Comparison of ENCODE assay signal across 8 mouse cellular contexts in the genomic region with DNA sequence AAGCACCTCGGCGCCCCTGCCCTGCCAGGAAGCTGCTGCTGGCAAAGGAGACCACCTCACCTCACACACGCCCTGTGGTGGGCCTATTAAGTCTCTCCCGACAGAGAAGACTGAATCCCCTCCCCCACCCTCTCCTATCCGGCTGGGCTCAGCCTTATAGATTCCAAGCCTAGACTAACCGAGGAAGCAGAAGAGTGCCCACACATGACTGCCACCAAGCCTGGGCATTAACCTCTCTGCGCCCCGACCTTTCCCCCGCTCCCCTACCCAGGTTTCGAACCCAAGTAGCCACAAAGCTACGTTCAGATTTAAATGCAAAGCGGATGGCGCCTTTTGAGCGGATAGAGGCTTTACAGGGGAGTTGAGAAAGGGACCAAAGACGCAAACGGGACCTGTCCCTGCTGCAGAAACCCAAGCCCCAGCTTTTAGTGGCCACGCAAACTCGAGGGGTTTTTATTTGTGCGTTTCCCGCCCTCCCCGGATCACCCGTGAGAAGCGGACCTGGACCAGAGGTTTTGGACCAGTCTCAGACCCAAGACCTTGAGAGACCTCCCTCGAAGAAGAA. TPM values are rescaled to one million over a fixed set of nuclear protein-coding genes. Genes with fewer than 3 reads are reported as not detected.
DNase-seq lines count a peak whose midpoint lies in the region; ATAC-seq and TF ChIP-seq lines count a peak whose summit lies in the region.

No protein-coding gene starts in this region.

- TF ChIP-seq CTCF in brain, embryonic 14.5 days (IDR thresholded peaks at IDR 0.05; ENCODE audit: borderline replicate concordance, extremely low read depth, insufficient read depth, insufficient read length): no peak

- peak overlapping the region; percentile 80 for H3K9ac ChIP-seq in kidney, embryonic 16.5 days (replicated peaks; ENCODE audit: low read length)
- peak overlapping the region; percentile 65 for H3K9ac ChIP-seq in hindbrain, embryonic 15.5 days

- H3K4me2 ChIP-seq in kidney, embryonic 16.5 days (replicated peaks; ENCODE audit: low read depth, low read length): peak overlapping the region; percentile 68
- H3K4me2 ChIP-seq in hindbrain, embryonic 15.5 days: peak overlapping the region; percentile 67

- peaks cover 47% of the 10 kb centered on the region for H3K4me1 ChIP-seq in kidney, embryonic 16.5 days (ENCODE audit: insufficient read depth, low read length)
- peaks cover 35% of the 10 kb centered on the region for H3K4me1 ChIP-seq in hindbrain, embryonic 15.5 days (replicated peaks)

- peaks cover 69% of the 10 kb centered on the region for H3K27me3 ChIP-seq in kidney, embryonic 16.5 days (ENCODE audit: insufficient read depth, low read length)
- peaks cover 64% of the 10 kb centered on the region for H3K27me3 ChIP-seq in hindbrain, embryonic 15.5 days

- 0 out of 2 replicates have a peak, but pooled peaks have one; percentile 3 for TF ChIP-seq POLR2A in brain, embryonic 14.5 days (IDR thresholded peaks at IDR 0.05; ENCODE audit: borderline replicate concordance, extremely low read depth, insufficient read depth, insufficient read length, poor library complexity, severe bottlenecking)

- H3K4me3 ChIP-seq in kidney, embryonic 16.5 days (ENCODE audit: low read length): peak overlapping the region; percentile 66
- H3K4me3 ChIP-seq in hindbrain, embryonic 15.5 days: peak overlapping the region; percentile 60

- no peaks in the 10 kb centered on the region for H3K9me3 ChIP-seq in kidney, embryonic 16.5 days (ENCODE audit: low read length)
- H3K9me3 ChIP-seq in hindbrain, embryonic 15.5 days: no peaks in the 10 kb centered on the region

- no peaks in the 10 kb centered on the region for H3K36me3 ChIP-seq in kidney, embryonic 16.5 days (ENCODE audit: insufficient read depth, low read length)
- H3K36me3 ChIP-seq in hindbrain, embryonic 15.5 days: no peaks in the 10 kb centered on the region

- no peak for ATAC-seq in kidney, embryonic 16.5 days (ENCODE audit: low FRiP score, low TSS enrichment)
- no peak for ATAC-seq in hindbrain, embryonic 15.5 days (ENCODE audit: low FRiP score, low read depth)
- no peak for ATAC-seq in megakaryocyte progenitor cell, adult 5-6 weeks (replicated peaks; ENCODE audit: poor library complexity)

- whole genome bisulfite sequencing in kidney, embryonic 16.5 days: 1% methylated on average over 24 of the region's 24 CpGs
- WGBS in hindbrain, embryonic 15.5 days: 5% methylated on average over 24 of the region's 24 CpGs

- H3K27ac ChIP-seq in kidney, embryonic 16.5 days (ENCODE audit: low read length): peak overlapping the region; percentile 90
- no peak overlapping the region for H3K27ac ChIP-seq in hindbrain, embryonic 15.5 days (replicated peaks)

- DNase-seq in kidney, adult 9 months: no peak
- DNase-seq in brain, embryonic 14.5 days (ENCODE audit: low read depth): no peak
- peak; percentile 46 for DNase-seq in neural tube, embryonic 10.5 days (ENCODE audit: extremely low spot score, low spot score)
- DNase-seq in layer of hippocampus, adult 18-20 months (ENCODE audit: low spot score in 2 of 2): no peak
- no peak for DNase-seq in spleen, postnatal 36 days (ENCODE audit: low spot score in 2 of 2)

RNA-seq across cellular contexts. Expression of a gene that starts 33.0 kb away (rescaled TPM):
- polyA plus RNA-seq in kidney, embryonic 16.5 days (2015; fragmentation: Nextera tagmentation; extraction: Ambion mirVana): 16.7 and 19.9 TPM in 2 replicates
- polyA plus RNA-seq in brain, embryonic 14.5 days (2012; rRNA removed): 18.3 and 29.3 TPM in 2 replicates
- 13.0 and 15.8 TPM in 2 replicates for polyA plus RNA-seq in hindbrain, embryonic 15.5 days (2015; fragmentation: Nextera tagmentation; extraction: Ambion mirVana)
- total RNA-seq in megakaryocyte progenitor cell, adult 5-6 weeks (2015): 35.3 and 42.7 TPM in 2 replicates
- 24.7 and 29.1 TPM in 2 replicates for total RNA-seq in megakaryocyte progenitor cell, adult 5-6 weeks (2017)
- 10 to 100 TPM; 20.8 to 20.9 TPM for total RNA-seq in layer of hippocampus, adult 18-20 months (2021)
